Mouse (Mus musculus): ENCODE measurements around the gene Mtfmt.

Gene Mtfmt

GRCm38 (mm10) chr9:65435671-65436301, at the start of gene Mtfmt:
Gene Mtfmt, plus strand, starts transcription at chr9:65435782.
- peak; percentile 92 to 98 for DNase-seq

DNA sequence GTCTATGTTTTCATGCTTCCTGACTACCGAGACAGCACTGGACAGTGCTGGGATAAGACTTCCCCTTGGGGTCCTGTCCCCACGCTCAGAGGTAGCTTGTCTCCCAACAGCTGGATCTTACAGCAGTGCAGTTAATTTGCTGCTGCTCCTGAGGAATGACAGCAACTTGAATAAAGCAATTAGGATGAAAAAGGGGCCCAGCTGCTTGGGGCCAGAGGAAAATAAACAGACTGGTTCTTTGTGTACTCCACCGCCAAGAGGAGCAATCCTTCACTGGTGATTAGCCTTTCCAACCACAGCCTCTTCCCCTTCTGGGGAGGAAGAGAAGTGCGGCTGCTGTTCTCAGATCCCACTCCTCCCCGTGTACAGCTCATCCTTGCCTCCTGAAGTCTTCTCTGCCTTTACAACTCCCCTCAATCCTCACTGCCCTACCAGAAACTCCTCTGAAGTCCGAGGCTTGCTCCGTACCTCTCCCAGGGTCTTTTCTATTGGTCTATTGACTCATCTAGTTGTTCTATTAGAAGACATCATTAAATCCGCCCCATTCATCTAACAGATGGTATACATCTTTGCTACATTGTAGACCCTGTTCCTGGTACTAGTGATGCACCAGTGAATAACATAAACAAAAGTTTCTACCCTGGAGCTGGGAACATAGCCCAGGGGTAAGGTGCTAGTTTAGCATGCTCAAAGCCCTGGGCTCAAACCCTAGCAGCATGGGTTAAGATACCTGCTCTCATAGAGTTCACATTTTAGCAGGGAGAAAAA, 49.0 kb upstream of the Mtfmt start:
- DNase-seq: no peak

DNA sequence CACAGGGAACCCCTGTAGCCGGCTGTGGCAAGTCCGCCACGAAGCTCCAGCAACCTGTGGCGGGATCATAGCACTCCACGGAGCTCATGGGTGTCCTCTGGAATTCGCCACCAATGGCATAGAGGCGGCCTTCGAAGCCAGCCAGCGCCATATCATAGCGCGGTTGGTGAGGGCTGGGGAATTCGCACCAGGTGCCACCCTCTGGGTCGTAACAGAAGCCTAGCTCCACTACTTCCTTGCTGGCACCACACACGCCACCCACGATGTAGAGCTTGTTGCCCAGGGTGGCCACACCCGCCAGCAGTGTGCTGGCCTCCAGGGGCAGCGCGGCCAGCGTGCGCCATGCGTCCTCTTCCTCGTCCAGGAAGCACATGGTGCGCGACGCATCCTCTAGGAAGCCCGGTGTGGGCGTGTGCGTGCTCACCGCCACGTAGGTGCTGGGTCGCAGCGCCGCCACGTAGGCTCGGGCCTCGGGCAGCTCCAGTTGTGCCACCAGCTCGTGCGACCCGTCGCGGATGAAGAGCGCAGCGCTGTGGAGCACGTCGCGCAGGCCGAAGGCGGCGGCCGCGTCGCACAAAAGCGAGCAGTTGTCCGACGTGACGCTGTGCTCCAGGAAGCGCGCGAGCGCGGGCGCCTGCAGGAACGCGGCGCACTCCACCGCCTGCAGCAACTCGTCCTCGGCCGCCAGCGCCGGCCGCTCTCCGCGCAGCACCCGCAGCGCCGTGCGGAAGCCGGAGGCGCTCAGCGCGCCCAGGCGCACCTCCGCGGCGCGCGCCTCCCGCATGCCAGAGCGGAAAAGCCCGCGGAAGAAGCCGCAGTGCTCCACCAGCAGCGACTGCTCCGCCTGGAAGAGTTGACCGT, 44.6 kb upstream of the Mtfmt start:
- DNase-seq: no peak

- no peak for DNase-seq
Measured at GRCm38 (mm10) chr9:65391613-65391964, 44.0 kb upstream of the Mtfmt start, which contains the start of gene Kbtbd13. Gene Kbtbd13, minus strand, starts transcription at chr9:65391652.

- DNase-seq: peak in 1 of 2 experiments; percentile 67
Measured at GRCm38 (mm10) chr9:65392638-65393364, 42.8 kb upstream of the Mtfmt start.

- DNase-seq: no peak
Measured at GRCm38 (mm10) chr9:65393606-65394005, 42.0 kb upstream of the Mtfmt start.

DNA sequence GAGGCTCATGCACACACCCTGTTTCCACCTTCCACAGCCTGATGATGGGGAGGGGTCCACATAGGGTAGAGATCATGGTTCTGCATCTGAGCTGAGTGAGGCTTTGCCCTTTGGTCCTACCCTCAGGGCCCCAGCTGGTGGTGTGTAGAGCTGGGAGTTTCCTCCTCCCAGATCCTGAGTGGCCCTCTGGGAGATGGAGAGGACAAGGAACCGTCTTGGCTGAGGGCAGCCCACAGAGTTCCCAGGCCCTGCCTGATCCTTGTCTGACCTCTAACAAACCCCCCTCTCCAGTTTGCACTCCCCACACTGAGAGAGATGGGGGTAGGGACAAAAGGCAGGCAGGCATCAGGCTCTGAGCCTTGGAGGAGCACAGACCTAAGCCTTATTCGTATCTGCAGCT, 41.2 kb upstream of the Mtfmt start:
- DNase-seq: no peak

DNA sequence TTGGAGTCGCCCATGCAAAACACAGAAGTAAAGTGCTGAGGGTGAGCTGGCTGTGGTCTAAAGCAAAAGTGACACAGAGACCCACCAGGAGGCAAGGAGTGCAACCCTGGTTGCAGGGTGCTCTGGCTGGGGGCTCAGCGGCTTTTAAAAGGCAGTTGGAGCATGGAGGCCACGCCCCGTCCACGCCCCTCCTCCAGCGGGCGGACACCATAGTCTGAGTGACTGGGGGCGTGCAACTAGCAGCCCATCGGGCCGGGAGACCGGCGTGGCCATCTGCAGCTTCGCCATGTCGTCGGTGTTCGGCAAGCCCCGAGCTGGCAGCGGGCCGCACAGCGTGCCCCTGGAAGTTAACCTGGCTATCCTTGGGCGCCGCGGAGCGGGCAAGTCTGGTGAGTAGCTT, 37.3 kb upstream of the Mtfmt start, which contains the start of gene Rasl12:
Gene Rasl12, plus strand, starts transcription at position 228 of the 400 bp plus-strand sequence.
- DNase-seq: peak; percentile 18 to 41

- no peak for DNase-seq
Measured at GRCm38 (mm10) chr9:65399934-65400333, 35.6 kb upstream of the Mtfmt start.

DNA sequence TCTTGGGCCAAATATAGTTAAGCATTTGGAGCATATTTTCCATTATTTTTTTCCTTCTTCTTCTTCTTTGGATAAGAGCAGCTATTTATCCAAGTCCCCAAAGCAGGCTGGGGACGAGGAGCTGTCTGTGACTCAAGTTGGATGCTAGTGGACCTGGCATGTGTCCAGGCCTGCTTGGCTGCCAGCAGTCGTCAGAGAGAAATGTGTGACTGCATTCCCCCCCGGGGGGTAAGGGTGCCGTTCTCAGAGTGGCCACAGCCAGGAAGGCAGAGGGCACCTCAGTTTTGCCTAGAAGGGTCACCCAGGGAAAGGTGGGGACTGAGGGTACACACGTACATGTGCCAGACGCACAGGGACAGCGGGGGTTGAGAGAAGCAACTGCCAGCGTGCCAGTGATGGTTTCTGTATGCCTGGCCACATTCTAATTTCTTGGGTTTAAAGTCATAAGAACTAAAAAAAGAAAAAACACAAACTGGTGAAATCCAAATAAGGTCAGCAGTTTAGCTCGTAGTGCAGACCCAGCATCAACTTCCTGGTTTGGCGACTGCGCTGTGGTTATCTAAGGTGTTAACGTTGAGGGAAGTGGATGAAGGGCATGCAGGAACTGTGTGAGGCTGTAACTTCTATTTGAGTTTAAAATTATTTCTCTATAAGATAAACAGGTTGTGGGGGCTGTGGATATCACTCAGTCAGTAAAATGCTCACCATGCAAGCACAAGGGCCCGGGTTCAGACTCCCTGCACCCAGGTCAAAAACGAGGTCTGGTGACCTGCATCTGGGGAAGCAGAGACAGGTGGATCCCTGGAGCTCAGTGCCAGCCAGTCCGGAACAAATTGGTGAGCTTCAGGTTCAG, 31.0 kb upstream of the Mtfmt start:
- DNase-seq: peak in 1 of 2 experiments; percentile 11

DNA sequence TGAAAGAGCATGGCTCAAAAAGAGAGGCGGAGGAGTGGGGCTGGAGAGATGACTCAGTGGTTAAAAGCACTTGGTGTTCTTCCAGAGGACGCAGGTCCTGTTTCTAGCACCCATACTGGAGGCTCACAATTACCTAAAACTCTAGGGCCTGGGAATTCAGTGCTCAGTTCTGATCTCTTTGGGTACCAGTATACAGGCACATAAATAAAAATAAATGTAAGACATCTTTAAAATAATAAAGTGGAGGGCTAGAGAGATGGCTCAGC, 30.5 kb upstream of the Mtfmt start:
- DNase-seq: no peak

- no peak for DNase-seq
Measured at GRCm38 (mm10) chr9:65407327-65407726, 28.3 kb upstream of the Mtfmt start.

DNA sequence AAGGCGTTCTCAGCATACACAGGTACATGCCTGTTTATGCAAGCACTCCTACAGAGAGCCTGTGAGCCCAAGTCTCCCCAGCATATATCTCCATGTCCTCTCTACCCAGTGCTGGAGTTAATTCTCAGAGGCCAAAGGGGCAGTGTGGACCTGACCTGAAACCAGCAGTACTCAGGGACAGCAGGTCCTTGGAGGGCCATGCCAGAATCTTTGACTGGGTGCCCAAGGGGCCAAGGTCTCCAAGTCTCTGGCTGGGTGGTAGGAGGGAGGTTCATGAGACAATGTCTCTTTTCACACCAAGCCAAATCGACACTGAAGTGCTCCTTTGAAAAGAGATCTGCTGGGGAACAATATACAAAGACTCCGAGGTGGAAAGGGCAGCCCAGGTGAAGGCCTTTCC, 27.7 kb upstream of the Mtfmt start:
- DNase-seq: no peak

DNA sequence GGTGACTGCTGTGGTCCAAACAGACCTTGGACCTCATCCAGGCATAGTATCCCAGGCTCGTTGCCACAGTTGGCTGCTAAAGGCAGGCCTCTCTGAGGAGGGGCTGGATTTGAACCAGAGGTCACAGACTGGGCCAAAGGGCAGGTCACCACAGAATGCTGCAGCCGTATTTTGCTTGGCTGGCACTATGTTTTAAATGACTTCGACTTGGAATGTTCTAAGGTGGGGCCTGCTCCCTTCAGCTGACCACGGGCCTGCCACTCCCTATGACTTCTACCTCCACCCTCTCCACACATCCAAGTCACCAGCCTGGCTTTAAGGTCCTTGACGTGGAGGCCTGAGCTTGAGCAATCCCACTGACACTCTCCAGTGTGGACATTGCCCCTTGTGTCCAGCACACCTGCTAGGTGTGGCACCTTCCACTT, 26.7 kb upstream of the Mtfmt start:
- no peak for DNase-seq

DNA sequence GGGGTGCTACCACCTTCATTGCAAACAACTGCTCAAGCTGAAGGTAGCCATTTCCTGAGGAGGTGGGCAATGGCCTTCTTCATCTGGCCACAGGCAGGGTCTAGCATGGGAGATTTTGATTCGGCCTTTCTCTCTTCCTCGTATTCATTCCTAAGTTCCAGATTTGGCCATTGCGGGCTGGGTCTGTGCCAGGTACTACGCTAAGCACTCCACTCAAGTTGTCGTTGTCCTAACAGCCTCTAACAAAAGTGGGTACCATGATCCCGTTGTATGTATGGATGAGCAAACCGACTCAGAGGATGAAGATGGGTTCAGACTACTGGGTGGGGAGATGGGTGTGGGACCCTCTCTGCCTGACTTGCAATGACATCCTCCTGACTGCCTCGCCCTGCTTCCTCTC, 25.2 kb upstream of the Mtfmt start:
- no peak for DNase-seq

DNA sequence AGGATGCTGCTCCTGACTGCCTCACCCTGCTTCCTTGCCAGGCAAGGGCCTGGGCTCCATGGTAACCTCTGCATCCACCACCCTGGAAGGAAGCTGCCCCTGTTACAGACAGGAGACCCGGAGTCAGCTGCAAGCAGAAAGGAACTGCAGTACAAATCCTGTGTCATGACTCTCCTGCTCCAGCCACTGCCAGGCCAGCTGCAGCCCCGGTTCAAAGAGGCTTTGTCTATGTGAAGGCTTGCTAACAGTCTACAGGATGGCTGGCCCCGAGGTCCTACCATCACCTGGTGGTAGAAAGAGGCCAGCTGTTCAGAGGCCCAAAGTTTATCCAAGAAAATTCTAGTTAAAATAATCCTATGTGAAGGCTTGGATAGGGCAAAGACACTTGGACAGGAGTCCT, 24.3 kb upstream of the Mtfmt start:
- no peak for DNase-seq

DNA sequence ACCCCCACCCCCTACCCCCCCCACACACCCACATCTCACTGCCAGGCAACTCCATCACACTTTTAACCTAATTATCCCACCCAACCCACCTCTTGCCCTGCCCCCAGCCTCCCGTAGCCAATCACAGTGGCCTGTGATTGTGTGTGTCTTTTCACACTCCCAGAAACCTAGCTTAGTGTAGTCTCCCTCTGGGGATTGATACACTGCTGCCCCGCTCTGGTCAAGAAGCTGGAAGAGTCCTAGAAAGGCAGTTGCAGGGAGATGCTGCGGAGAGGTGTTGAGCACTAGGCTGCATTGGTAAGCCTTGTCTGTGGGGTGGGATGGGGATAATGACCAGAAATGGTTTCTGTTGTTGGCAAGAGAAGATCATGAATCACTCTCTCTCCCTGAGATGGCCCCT, 17.8 kb upstream of the Mtfmt start:
- no peak for DNase-seq

DNA sequence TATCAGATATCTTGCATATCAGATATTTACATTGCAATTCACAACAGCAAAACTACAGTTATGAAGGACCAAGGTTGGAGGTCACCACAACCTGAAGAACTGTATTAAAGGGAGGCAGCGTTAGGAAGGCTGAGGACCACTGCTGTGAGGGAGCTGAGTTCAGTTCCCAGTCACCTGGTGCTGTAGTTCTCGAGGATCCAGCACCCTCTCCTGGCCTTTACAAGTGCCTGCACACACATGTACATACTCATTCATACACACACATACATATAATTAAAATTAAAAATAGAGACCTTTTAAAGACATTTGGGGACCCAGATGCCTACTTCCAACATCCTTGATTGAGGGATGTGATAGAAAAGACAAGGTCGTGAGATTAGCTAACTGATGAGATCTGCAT, 15.9 kb upstream of the Mtfmt start:
- no peak for DNase-seq

DNA sequence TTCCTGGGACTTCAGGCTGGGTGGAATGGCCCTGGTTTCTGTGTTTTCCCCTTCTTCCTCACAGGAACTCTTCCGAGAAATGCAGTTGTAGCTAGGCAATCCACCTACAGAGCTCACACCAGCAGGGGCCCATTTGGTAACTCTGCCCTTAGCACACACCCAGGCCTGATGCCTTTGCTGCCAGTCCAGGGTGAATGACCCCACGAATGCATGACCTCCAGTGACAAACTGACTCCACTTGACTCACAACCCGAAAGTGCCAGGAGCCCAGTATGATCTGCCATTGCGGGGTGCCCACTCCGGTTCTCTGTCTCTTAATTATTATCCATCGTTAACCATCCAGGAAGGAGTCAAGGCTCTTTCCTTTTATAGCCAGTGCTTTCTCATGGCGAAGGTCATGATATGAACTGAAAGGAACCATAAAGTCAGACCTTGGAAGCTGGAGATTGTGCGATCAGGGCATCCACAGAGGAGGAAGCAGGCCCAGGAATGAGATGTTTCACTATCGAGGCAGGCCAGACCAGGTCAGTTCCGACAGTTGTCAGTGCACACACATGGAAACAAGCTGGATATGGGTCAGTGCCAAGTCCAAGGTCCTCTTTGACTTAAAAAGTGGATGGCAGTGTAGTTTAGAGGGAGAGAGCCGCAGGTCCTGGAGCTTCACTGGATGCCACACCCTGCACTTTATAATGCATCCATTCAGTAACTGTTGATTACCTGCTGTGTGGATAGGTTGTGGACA, 12.7 kb upstream of the Mtfmt start, which contains the start of gene Slc51b:
Gene Slc51b, minus strand, starts transcription at position 196 of the 742 bp plus-strand sequence.
- no peak for DNase-seq

DNA sequence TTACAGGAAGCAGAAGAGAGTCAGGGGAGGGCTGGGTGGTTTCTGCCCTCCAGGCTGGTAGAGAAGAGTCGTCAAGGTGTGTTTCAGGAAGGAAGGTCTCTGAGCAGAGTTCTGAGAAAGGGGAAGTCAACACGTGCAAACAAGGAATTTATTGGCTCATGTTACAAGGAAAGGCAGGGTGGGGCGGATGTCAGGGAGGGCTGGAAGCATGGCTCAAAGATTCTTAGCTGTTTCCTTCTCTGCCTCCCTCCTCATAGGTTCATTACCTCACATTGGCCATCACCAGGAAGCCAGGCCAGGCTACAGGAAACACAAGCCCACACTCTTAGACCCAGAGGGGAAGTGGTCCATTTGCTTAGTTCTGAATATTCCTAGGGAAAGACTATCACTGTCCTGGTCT, 11.2 kb upstream of the Mtfmt start:
- DNase-seq: no peak

DNA sequence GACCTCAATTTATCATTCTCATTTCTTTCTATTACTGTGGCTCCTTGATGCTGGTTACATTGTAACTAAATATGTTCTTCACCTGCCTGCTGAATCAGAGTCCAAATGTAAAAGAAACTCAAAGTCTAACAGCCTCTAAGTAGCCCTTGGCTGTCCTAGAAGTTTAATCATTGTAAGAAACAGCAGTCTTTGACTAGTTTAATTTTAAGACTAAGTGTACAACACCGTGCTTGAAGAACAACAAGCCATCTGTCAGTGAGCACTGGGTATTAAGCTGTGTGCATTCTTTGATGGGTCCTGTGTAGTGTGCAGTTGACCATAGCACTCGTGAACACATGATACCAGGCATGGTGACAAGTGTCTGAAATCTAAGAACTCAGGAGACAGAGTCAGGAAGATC, 8.1 kb upstream of the Mtfmt start:
- no peak for DNase-seq

Data from spleen, adult 18-20 months (tissue).